Mouse (Mus musculus) bone marrow, adult 2 months (tissue): ENCODE data around the gene Foxn3.

Source experiments
- CTCF ChIP-seq: fragments of 200-500 bp; IDR thresholded peaks from 2 replicates; pipeline ENCODE4 v1.5.1; 2011; ENCODE audit warnings: low read length, control low read depth; ENCODE audit not compliant: control insufficient read depth, insufficient read depth
- POLR2A ChIP-seq: fragments of 200-500 bp; IDR thresholded peaks from 2 replicates; pipeline ENCODE4 v1.6.1; 2011; ENCODE audit warnings: low read depth, mild to moderate bottlenecking, control low read depth, low read length, borderline replicate concordance; ENCODE audit not compliant: control insufficient read depth

DNA sequence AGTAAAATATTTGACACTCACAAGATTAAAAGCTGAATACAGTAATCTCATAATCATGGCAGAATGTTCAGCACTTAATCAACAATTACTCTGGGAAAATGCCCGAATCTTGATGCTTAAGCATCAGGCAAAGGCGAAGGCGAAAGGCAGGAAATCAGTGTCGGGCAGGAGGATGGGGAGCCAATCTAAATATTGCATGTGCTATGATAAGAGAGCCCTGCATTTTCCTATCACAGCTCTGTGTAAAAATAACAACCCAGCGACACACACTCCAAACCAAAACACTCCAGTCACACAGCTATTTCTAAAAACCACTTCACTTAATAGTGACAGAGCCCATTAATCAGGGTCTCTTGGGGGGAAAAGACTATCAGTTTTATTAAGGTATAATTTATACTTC, 305.8 kb downstream of the Foxn3 start:
- TF ChIP-seq POLR2A, result no peak
- TF ChIP-seq CTCF, result no peak
